Mouse (Mus musculus) G1E (cell line): Measurements from ENCODE around the gene Gm45233.

Source experiments
- CTCF ChIP-seq: IDR thresholded peaks from 2 replicates; pipeline ENCODE4 v1.5.1; 2012; ENCODE audit warnings: low read depth, low read length, inconsistent platforms, mixed read lengths
- GATA1 ChIP-seq: IDR thresholded peaks from 2 replicates; pipeline ENCODE4 v1.6.1; 2012; ENCODE audit warnings: borderline replicate concordance, low read length, inconsistent platforms, mixed read lengths
- GATA2 ChIP-seq: IDR thresholded peaks from 2 replicates; pipeline ENCODE4 v1.6.1; 2012; ENCODE audit warnings: low read depth, low read length, inconsistent platforms, borderline replicate concordance
- POLR2AphosphoS5 ChIP-seq: IDR thresholded peaks from 2 replicates; pipeline ENCODE4 v1.6.1; 2012; ENCODE audit warnings: low read depth, low read length, inconsistent platforms; ENCODE audit not compliant: insufficient replicate concordance
- TAL1 ChIP-seq: conservative IDR thresholded peaks from 2 replicates; pipeline ENCODE4 v1.6.1; 2012; ENCODE audit warnings: low read depth, low read length, inconsistent platforms, mixed read lengths

- no peak for TF ChIP-seq CTCF
- TF ChIP-seq GATA2, result no peak
- TF ChIP-seq GATA1, result no peak
- TF ChIP-seq POLR2AphosphoS5, result no peak
- no peak for TF ChIP-seq TAL1
These were observed 5.3 kb upstream of the Gm45233 start for GRCm38 (mm10) chr7:43438611-43439010.
